In the genomic region with DNA sequence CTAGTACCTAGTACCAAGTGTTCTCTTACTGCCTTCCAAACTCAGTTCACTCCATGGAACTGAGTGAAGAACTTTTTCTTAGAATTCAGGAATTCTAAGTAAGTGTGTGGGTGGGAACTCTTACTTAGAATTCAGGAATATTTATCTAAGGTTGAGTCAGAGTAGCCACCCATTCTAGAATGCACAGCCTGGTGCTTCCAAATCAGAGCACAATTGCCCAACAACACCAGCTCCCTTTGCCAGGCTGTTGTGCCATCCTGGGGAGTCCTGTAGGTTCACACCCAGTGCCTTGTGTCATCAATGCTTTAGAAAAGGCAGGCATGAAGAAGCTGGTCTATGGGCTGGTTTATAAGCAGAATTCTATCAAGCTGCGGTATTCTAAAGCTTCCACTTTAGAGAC, we compare ENCODE assay signal across 14 mouse cellular contexts.
DNase-seq lines count a peak whose midpoint lies in the region; TF ChIP-seq lines count a peak whose summit lies in the region.
"Had no signal": no experiment of that assay in that cellular context is flagged by ENCODE, and none has a peak within 500 bp of the region (broad histone marks: within the 10 kb centered on the region; RNA-seq: fewer than 3 reads in every experiment).

No protein-coding gene starts in this region.

- peak overlapping the region; percentile 45; the same call in 1 of the 2 replicates for H3K27ac ChIP-seq in embryonic fibroblast, embryonic 13.5 days (ENCODE audit: insufficient read depth, low read length)
- H3K27ac ChIP-seq: embryonic facial prominence, embryonic 15.5 days; hindbrain, embryonic 15.5 days; liver, embryonic 12.5 days; neural tube, embryonic 12.5 days had no signal

- intact Hi-C loops in left cerebral cortex, postnatal 10 days (cut with DNase I): no loop called here

- no peak overlapping the region for H3K4me3 ChIP-seq in embryonic fibroblast, embryonic 13.5 days (ENCODE audit: insufficient read depth, low read length)
- H3K4me3 ChIP-seq: embryonic facial prominence, embryonic 15.5 days; hindbrain, embryonic 15.5 days; liver, embryonic 12.5 days; neural tube, embryonic 12.5 days had no signal

- TF ChIP-seq POLR2A in embryonic fibroblast, embryonic 13.5 days (IDR thresholded peaks at IDR 0.05; ENCODE audit: low read depth, low read length): no peak

- TF ChIP-seq CTCF in embryonic fibroblast, embryonic 13.5 days (IDR thresholded peaks at IDR 0.05; ENCODE audit: borderline replicate concordance, insufficient read depth, low read length): no peak

- H3K4me1 ChIP-seq in embryonic fibroblast, embryonic 13.5 days (ENCODE audit: control insufficient read depth, insufficient read depth, low read length): 0 out of 2 replicates have a peak, but pooled peaks cover 5% of the 10 kb centered on the region
- H3K4me1 ChIP-seq: hindbrain, embryonic 15.5 days had no signal

- DNase-seq in left cerebral cortex, adult 11 months (ENCODE audit: low spot score): peak; percentile 21
- DNase-seq in left cerebral cortex, postnatal 10 days (ENCODE audit: extremely low spot score in 1 of 2, low spot score in 2 of 2): no peak
- peak; percentile 16 for DNase-seq in 3134 (ENCODE audit: extremely low read depth, insufficient read length, low spot score)
- DNase-seq in Muller cell, postnatal 12 days (ENCODE audit: inconsistent ontology term): peak; percentile 20
- DNase-seq in urinary bladder, postnatal 14 days (ENCODE audit: low spot score): no peak
- no peak for DNase-seq in B cell, adult 2 months
- DNase-seq: cerebellum, adult 18-20 months; kidney, adult 18-20 months; thymus, adult 18-20 months had no signal

Comparison
In these comparisons a context has a peak if more than half of its experiments do, and no peak if none do; other contexts are left out.
1. DNase-seq: peak in left cerebral cortex, adult 11 months (single experiment), 3134 (single experiment) and Muller cell, postnatal 12 days (single experiment); none in left cerebral cortex, postnatal 10 days (0 of 2), urinary bladder, postnatal 14 days (single experiment) and B cell, adult 2 months (0 of 2).